Mouse (Mus musculus): ENCODE measurements around the gene Olfr523.

GRCm38 (mm10) chr7:140201090-140201489, 28.1 kb downstream of the Olfr523 start:
- TF ChIP-seq POLR2A (IDR thresholded peaks at IDR 0.05; ENCODE audit: insufficient read depth, low read depth, low read length), result no peak
- no peak for TF ChIP-seq CTCF (IDR thresholded peaks at IDR 0.05; ENCODE audit: insufficient read depth, low read depth, low read length)

All from olfactory bulb, adult 2 months (tissue).